Mouse (Mus musculus) lung, postnatal 0 days (tissue): ENCODE measurements around the gene Scly. TPM values are rescaled to one million over a fixed set of nuclear protein-coding genes. Genes with fewer than 3 reads are reported as not detected.

Experiments used
- ATAC-seq: fragments of 200-750 bp; cut with Nextera tagmentation; 2 replicates; pipeline ENCODE4 v1.8.0; 2017; ENCODE audit warnings: moderate library complexity
- DNase-seq: peaks from one replicate; pipeline ENCODE4 v3.0.0-alpha.2; 2016; ENCODE audit warnings: low spot score
- H3K27ac ChIP-seq: fragments of 300-500 bp; sonication (generic); 2 replicates; pipeline ENCODE4 v1.5.1; 2014; ENCODE audit warnings: antibody characterized with exemption, mild to moderate bottlenecking, low read length, mixed read lengths
- H3K27me3 ChIP-seq: fragments of 300-500 bp; sonication (generic); replicated peaks from 2 replicates; pipeline ENCODE4 v1.6.1; 2014; ENCODE audit warnings: low read length, mixed read lengths; ENCODE audit not compliant: insufficient read depth
- H3K36me3 ChIP-seq: fragments of 300-500 bp; sonication (generic); 2 replicates; pipeline ENCODE4 v1.6.1; 2014; ENCODE audit warnings: low read length, mixed read lengths; ENCODE audit not compliant: insufficient read depth
- H3K4me1 ChIP-seq: fragments of 300-500 bp; sonication (generic); 2 replicates; pipeline ENCODE4 v1.6.1; 2014; ENCODE audit warnings: antibody characterized with exemption, low read depth, low read length, mixed read lengths; ENCODE audit not compliant: insufficient read depth
- H3K4me2 ChIP-seq: fragments of 300-500 bp; sonication (generic); replicated peaks from 2 replicates; pipeline ENCODE4 v1.6.1; 2014; ENCODE audit warnings: low read depth, mild to moderate bottlenecking, low read length, moderate library complexity, mixed read lengths
- H3K4me3 ChIP-seq: fragments of 300-500 bp; sonication (generic); 2 replicates; pipeline ENCODE4 v1.5.1; 2014; ENCODE audit warnings: low read depth, low read length
- H3K9ac ChIP-seq: fragments of 300-500 bp; sonication (generic); replicated peaks from 2 replicates; pipeline ENCODE4 v1.6.1; 2014; ENCODE audit warnings: low read depth, mild to moderate bottlenecking
- H3K9me3 ChIP-seq: fragments of 300-500 bp; sonication (generic); 2 replicates; pipeline ENCODE4 v1.6.1; 2016; ENCODE audit warnings: low read length, mixed read lengths
- CTCF ChIP-seq: IDR thresholded peaks from 2 replicates; pipeline ENCODE4 v1.5.1; 2016; ENCODE audit warnings: antibody characterized with exemption, mild to moderate bottlenecking
- EP300 ChIP-seq: IDR thresholded peaks from 2 replicates; pipeline ENCODE4 v1.6.1; 2016; ENCODE audit warnings: antibody characterized with exemption, mild to moderate bottlenecking, control low read depth
- WGBS: fragments of 180-500 bp; shearing (Covaris S2); extraction: QIAGEN DNeasy Blood & Tissue Kit; methylation state at CpG from one replicate; pipeline ENCODE4 v1.1.7; 2014; 5-methylcytosine and 5-hydroxymethylcytosine counted together
- polyA plus RNA-seq: library from polyadenylated mRNA; unstranded; fragments of >200 nt; fragmentation: Nextera tagmentation; extraction: Ambion mirVana; gene quantifications from 2 replicates; pipeline ENCODE4 v1.2.1, GENCODE M21; 2015

Scly gene
- polyA plus RNA-seq, 1 experiment from 2014 or later: 8.7 TPM

DNA sequence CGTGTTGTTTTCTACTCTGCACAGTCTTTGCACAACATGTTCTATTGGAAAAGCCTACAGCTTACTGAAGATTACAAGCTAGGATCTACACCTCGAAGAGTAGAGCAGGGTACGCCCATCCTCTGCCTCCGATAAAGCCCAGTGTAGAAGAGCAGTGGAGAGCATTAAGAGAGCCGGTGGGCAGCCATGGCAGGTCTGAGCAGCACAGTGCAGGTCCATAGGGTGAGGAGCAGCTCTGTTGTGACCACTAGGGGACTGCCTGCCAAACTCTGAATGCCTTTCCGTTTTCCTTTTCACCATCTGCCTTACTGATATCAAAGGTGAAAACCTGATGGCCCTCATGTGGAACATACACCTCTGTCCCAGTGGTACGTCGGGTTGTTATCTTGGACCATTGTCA lies 46.2 kb upstream of the Scly start:
- Histone ChIP-seq H3K36me3 (no peaks in the 10 kb centered on the region), H3K9me3 (no peaks in the 10 kb centered on the region), H3K27ac (no peak overlapping the region), H3K9ac (no peak overlapping the region), H3K4me1 (peaks cover 13% of the 10 kb centered on the region), H3K27me3 (no peaks in the 10 kb centered on the region), H3K4me2 (peak overlapping the region; percentile 88; the same call in 1 of the 2 replicates), H3K4me3 (no peak overlapping the region)
- peak; percentile 41 for DNase-seq
- WGBS: 49% methylated on average over 8 of the region's 8 CpGs
- no peak for ATAC-seq
- TF ChIP-seq CTCF: peak; percentile 67
- TF ChIP-seq EP300: no peak

DNA sequence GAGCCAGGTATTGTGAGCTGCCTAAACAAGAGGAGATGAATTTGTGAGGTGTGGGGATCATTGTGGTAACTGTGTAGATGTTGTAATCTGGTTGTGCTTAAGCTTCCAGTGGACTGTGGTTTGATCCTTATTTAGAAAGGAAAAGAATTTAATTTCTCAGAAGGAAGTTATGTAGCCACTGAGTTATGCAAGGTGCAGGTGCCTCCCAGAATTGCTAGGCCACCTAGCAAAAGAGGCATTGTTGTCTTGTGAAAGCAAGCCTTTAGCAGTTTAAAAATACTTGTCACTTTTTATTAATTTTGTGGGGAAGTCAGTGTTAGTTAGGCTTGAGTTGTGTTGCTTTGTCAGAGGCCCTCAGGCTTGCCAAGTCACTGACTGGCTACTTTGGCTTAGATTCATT lies 40.2 kb upstream of the Scly start:
- TF ChIP-seq CTCF (no peak), EP300 (no peak)
- Histone ChIP-seq H3K4me3 (no peak overlapping the region), H3K9ac (no peak overlapping the region), H3K4me2 (no peak overlapping the region), H3K4me1 (no peaks in the 10 kb centered on the region; the same call in 1 of the 2 replicates), H3K9me3 (no peaks in the 10 kb centered on the region), H3K36me3 (no peaks in the 10 kb centered on the region), H3K27me3 (no peaks in the 10 kb centered on the region), H3K27ac (peak overlapping the region; percentile 44; the same call in 1 of the 2 replicates)
- peak; percentile 56 for DNase-seq
- peak; percentile 68 for ATAC-seq

DNA sequence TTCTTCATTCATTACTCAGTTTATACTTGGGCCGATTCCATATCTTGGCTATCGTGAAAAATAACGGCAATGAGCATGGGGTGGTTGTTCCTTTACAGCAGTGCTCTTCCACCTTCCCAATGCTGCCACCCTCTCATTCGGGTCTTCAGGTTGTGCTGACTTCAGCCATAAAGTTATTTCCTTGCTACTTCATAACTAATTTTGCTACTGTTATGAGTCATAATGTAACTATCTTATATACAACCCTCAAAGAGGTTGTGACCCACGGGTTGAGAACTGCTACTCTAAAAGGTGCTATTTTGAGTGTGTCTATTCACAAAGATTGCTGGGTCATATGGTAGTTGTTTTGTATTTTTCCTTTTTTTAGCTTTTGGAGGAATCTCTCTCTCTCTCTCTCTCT lies 38.3 kb upstream of the Scly start:
- WGBS: 74% methylated on average over 5 of the region's 5 CpGs

DNA sequence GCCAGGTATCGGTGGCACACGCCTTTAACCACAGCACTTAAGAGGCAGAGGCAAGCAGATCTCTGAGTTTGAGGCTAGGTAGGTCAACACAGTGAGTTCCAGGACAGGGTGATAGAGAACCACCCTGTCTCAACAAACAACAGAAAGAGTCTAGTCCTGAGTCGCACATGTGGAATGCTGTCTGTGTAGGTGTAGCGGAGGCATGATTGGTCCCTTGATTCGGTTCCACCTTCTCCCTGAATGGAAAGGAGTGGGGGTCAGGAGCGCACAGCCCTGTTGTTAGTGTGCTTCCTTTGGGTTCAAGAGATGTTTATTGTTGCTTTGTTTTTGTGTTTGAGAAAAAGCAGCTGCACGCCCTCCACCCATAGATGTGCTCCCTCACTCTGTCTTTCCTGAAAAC lies 35.6 kb upstream of the Scly start:
- DNase-seq (no peak), ATAC-seq (no peak)
- Histone ChIP-seq H3K36me3 (0 out of 2 replicates have a peak, but pooled peaks cover 6% of the 10 kb centered on the region), H3K4me3 (no peak overlapping the region), H3K9ac (no peak overlapping the region), H3K4me1 (no peaks in the 10 kb centered on the region; the same call in 1 of the 2 replicates), H3K27ac (no peak overlapping the region), H3K27me3 (no peaks in the 10 kb centered on the region), H3K9me3 (no peaks in the 10 kb centered on the region), H3K4me2 (no peak overlapping the region)
- WGBS: 90% methylated on average over 7 of the region's 7 CpGs
- TF ChIP-seq CTCF (no peak), EP300 (no peak)

More for the DNA sequence above, 38.3 kb upstream of the Scly start:
- no peak for ATAC-seq
- H3K4me2 ChIP-seq: no peak overlapping the region
- no peaks in the 10 kb centered on the region for H3K9me3 ChIP-seq
- TF ChIP-seq CTCF (no peak), EP300 (no peak)
- H3K27ac ChIP-seq: no peak overlapping the region
- DNase-seq: no peak
- H3K4me3 ChIP-seq: no peak overlapping the region
- no peaks in the 10 kb centered on the region for H3K27me3 ChIP-seq
- no peaks in the 10 kb centered on the region for H3K36me3 ChIP-seq
- no peak overlapping the region for H3K9ac ChIP-seq
- no peaks in the 10 kb centered on the region; the same call in 1 of the 2 replicates for H3K4me1 ChIP-seq

DNA sequence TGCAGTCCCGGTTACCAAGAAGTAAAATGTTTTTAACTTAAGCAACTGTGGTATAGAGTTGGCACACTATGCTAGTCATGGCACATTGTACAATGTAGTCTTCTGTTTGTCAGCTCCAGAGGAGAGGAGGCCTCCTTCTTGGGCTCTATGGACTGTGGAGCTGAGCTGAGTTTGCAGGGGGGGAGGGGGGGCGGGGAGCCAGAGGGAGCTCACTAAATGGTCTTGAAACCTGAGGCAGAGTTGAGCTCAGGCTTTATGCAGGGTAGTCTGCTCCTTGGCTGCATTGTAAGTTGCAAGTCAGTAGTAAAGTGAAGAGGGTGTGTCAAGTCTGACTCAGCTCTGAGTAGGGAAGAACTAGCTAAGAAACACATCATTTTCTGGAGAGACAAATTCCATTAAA lies 25.9 kb upstream of the Scly start:
- DNase-seq (no peak), ATAC-seq (no peak)
- H3K4me2 ChIP-seq: no peak overlapping the region
- no peaks in the 10 kb centered on the region for H3K4me1 ChIP-seq
- WGBS: 82% methylated on average over 2 of the region's 2 CpGs
- H3K27ac ChIP-seq: no peak overlapping the region
- no peak overlapping the region for H3K4me3 ChIP-seq
- H3K9me3 ChIP-seq: no peaks in the 10 kb centered on the region
- H3K36me3 ChIP-seq: peaks cover 9% of the 10 kb centered on the region; the same call in 1 of the 2 replicates
- H3K27me3 ChIP-seq: no peaks in the 10 kb centered on the region
- no peak overlapping the region for H3K9ac ChIP-seq
- TF ChIP-seq CTCF (no peak), EP300 (no peak)

DNA sequence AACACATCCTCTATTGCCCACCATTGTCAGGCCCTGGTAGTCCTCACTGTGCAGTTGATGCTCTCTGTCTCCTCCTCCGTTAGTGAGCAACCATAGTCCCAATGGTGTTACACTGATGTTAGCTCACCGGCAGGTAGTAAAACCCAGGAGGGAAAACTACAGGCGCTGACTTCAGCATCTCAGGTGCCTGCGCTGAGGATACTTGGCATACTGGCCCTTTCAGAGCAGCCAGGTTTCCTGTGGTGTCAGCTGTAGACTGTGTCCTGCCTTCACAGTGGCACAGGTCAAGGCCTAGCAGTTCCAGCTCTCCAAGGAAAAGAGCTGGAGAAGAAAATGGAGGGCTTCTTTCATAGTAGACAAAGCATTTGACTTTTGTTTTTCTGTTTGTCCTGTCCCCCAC lies 21.6 kb upstream of the Scly start:
- peaks cover 15% of the 10 kb centered on the region; the same call in 1 of the 2 replicates for H3K36me3 ChIP-seq
- no peaks in the 10 kb centered on the region for H3K4me1 ChIP-seq
- TF ChIP-seq EP300 (no peak), CTCF (no peak)
- DNase-seq: no peak
- no peaks in the 10 kb centered on the region for H3K27me3 ChIP-seq
- ATAC-seq: no peak
- H3K9ac ChIP-seq: no peak overlapping the region
- no peak overlapping the region for H3K4me2 ChIP-seq
- no peaks in the 10 kb centered on the region for H3K9me3 ChIP-seq
- no peak overlapping the region for H3K27ac ChIP-seq
- 96% methylated on average over 4 of the region's 4 CpGs for WGBS
- no peak overlapping the region for H3K4me3 ChIP-seq

DNA sequence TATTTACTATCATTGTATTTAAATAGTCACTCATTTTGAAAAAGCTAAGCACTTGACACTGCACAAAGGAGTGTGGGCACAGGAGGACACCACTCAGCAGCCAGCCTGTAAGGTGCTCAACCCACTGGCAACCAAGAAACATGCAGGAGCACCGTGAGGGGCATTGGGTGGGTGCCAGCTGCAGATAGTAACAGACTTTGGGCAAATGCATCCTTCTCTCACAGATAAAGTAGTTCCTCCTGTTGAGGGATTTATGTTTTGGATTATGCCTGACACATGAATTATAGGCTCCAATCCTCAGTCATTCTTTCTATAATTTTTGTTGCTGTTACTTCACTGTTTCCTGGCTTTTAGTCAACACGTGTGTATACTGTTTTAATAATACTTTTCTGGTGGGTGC lies 20.7 kb upstream of the Scly start:
- Histone ChIP-seq H3K36me3 (peaks cover 15% of the 10 kb centered on the region; the same call in 1 of the 2 replicates), H3K4me2 (no peak overlapping the region), H3K27ac (no peak overlapping the region), H3K27me3 (no peaks in the 10 kb centered on the region), H3K9ac (no peak overlapping the region), H3K9me3 (no peaks in the 10 kb centered on the region), H3K4me3 (no peak overlapping the region), H3K4me1 (no peaks in the 10 kb centered on the region)
- whole genome bisulfite sequencing: 85% methylated on average over 2 of the region's 2 CpGs
- no peak for DNase-seq
- no peak for ATAC-seq
- TF ChIP-seq CTCF (no peak), EP300 (no peak)
